Mouse (Mus musculus) neural tube, embryonic 14.5 days (tissue): ENCODE measurements at regions not wholly inside any gene's neighbourhood (a gene's known extent, or its start where the extent isn't known, plus 50 kb on each side); places are given as distances from the start of the nearest gene placed in this dataset.

Source experiments
- ATAC-seq: fragments of 200-750 bp; cut with Nextera tagmentation; 2 replicates; pipeline ENCODE4 v1.8.0; 2017; ENCODE audit warnings: low read depth, mild to moderate bottlenecking, moderate TSS enrichment, moderate library complexity
- H3K27ac ChIP-seq: fragments of 300-500 bp; sonication (generic); 2 replicates; pipeline ENCODE4 v1.5.1; 2014; ENCODE audit warnings: low read depth, mild to moderate bottlenecking, control low read depth, low read length, moderate library complexity, mixed read lengths
- H3K27me3 ChIP-seq: fragments of 300-500 bp; sonication (generic); 2 replicates; pipeline ENCODE4 v1.6.1; 2014; ENCODE audit warnings: low read length; ENCODE audit not compliant: control insufficient read depth, insufficient read depth
- H3K36me3 ChIP-seq: fragments of 300-500 bp; sonication (generic); 2 replicates; pipeline ENCODE4 v1.6.1; 2014; ENCODE audit warnings: low read length, mixed read lengths; ENCODE audit not compliant: control insufficient read depth, insufficient read depth
- H3K4me1 ChIP-seq: fragments of 300-500 bp; sonication (generic); 2 replicates; pipeline ENCODE4 v1.6.1; 2014; ENCODE audit warnings: low read length; ENCODE audit not compliant: control insufficient read depth, insufficient read depth
- H3K4me2 ChIP-seq: fragments of 300-500 bp; sonication (generic); 2 replicates; pipeline ENCODE4 v1.6.1; 2014; ENCODE audit warnings: mild to moderate bottlenecking, low read depth, low read length, control low read depth
- H3K4me3 ChIP-seq: fragments of 300-500 bp; sonication (generic); 2 replicates; pipeline ENCODE4 v1.5.1; 2014; ENCODE audit warnings: low read depth, low read length, control low read depth, mixed read lengths
- H3K9ac ChIP-seq: fragments of 300-500 bp; sonication (generic); replicated peaks from 2 replicates; pipeline ENCODE4 v1.6.1; 2014; ENCODE audit warnings: low read depth, mild to moderate bottlenecking, control low read depth, low read length, mixed read lengths
- H3K9me3 ChIP-seq: fragments of 300-500 bp; sonication (generic); 2 replicates; pipeline ENCODE4 v1.6.1; 2016; ENCODE audit warnings: low read length; ENCODE audit not compliant: control insufficient read depth
- WGBS: fragments of 180-500 bp; shearing (Covaris S2); extraction: QIAGEN DNeasy Blood & Tissue Kit; methylation state at CpG from one replicate; pipeline ENCODE4 v1.1.7; 2014; 5-methylcytosine and 5-hydroxymethylcytosine counted together

GRCm38 (mm10) chr7:114912109-114912508 lies 168.6 kb downstream of the Insc start:
- H3K27ac ChIP-seq, result no peak overlapping the region
- WGBS, result 81% methylated on average over 3 of the region's 3 CpGs

DNA sequence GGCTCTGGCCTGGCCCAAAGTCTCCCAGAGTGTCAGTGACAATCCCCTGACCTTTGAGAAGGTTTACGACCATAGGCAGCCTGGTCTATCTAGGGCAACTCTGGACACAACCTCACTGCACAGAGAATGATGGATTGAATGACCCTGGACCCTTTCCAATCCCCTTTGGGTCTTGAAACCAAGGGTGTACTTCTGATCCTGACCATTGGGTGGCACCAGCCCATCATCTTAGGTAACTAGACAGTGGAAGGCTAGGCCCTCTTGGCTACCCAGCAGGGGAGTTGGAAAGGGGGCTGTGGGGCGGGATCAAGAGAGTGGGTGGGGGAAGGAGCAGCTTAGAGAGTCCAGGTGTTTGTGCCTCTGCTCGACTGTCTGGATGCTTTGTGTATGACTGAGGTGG lies 178.7 kb downstream of the Insc start:
- no peaks in the 10 kb centered on the region for H3K36me3 ChIP-seq
- WGBS, result 11% methylated on average over 3 of the region's 3 CpGs
- no peak overlapping the region for H3K27ac ChIP-seq
- no peak overlapping the region for H3K4me2 ChIP-seq
- no peaks in the 10 kb centered on the region for H3K9me3 ChIP-seq
- H3K27me3 ChIP-seq, result no peaks in the 10 kb centered on the region
- H3K4me1 ChIP-seq, result no peaks in the 10 kb centered on the region
- peak; percentile 79 for ATAC-seq
- H3K9ac ChIP-seq, result no peak overlapping the region
- no peak overlapping the region for H3K4me3 ChIP-seq

More at GRCm38 (mm10) chr7:114912109-114912508, 168.6 kb downstream of the Insc start:
- Histone ChIP-seq H3K9me3 (no peaks in the 10 kb centered on the region), H3K4me1 (no peaks in the 10 kb centered on the region), H3K36me3 (no peaks in the 10 kb centered on the region), H3K4me3 (no peak overlapping the region), H3K27me3 (no peaks in the 10 kb centered on the region), H3K4me2 (no peak overlapping the region), H3K9ac (no peak overlapping the region)
- ATAC-seq, result no peak

GRCm38 (mm10) chr7:114933861-114934260 lies 190.4 kb downstream of the Insc start:
- Histone ChIP-seq H3K27me3 (no peaks in the 10 kb centered on the region), H3K4me1 (no peaks in the 10 kb centered on the region), H3K4me3 (no peak overlapping the region), H3K4me2 (no peak overlapping the region), H3K36me3 (no peaks in the 10 kb centered on the region), H3K9ac (no peak overlapping the region), H3K27ac (no peak overlapping the region), H3K9me3 (no peaks in the 10 kb centered on the region)
- ATAC-seq, result peak; percentile 46; the same call in 1 of the 2 replicates
- 43% methylated on average over 8 of the region's 8 CpGs for WGBS

GRCm38 (mm10) chr7:114950759-114951158 lies 207.3 kb downstream of the Insc start:
- no peaks in the 10 kb centered on the region for H3K9me3 ChIP-seq
- no peaks in the 10 kb centered on the region for H3K36me3 ChIP-seq
- no peak overlapping the region for H3K27ac ChIP-seq
- H3K4me2 ChIP-seq, result no peak overlapping the region
- H3K4me3 ChIP-seq, result no peak overlapping the region
- no peak for ATAC-seq
- H3K9ac ChIP-seq, result no peak overlapping the region
- H3K4me1 ChIP-seq, result no peaks in the 10 kb centered on the region
- no peaks in the 10 kb centered on the region for H3K27me3 ChIP-seq

GRCm38 (mm10) chr7:114963206-114963605 lies 219.7 kb downstream of the Insc start:
- H3K27ac ChIP-seq, result no peak overlapping the region
- H3K4me3 ChIP-seq, result no peak overlapping the region
- H3K36me3 ChIP-seq, result no peaks in the 10 kb centered on the region
- WGBS, result 51% methylated on average over 5 of the region's 5 CpGs
- H3K9me3 ChIP-seq, result no peaks in the 10 kb centered on the region
- H3K4me2 ChIP-seq, result no peak overlapping the region
- H3K27me3 ChIP-seq, result no peaks in the 10 kb centered on the region
- no peak overlapping the region for H3K9ac ChIP-seq
- no peak for ATAC-seq
- H3K4me1 ChIP-seq, result no peaks in the 10 kb centered on the region

DNA sequence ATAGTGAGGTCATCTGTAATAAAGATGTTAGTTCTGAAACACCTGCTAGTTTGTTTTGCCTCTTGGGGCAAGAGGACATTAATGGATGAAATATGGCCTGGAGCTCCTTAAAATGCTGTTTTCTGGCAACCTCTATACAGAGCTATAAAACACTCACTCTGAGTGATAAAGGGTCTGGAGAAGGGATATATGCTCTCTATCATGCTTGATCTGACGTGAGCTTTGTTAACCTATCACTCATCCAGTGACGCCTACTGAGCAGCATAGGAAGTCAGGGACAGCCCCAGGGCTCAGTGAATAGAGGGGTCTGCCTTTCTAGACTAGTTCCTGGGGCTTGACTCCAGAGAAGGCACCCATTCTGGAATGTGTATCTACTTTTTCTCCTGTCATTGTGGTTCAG lies 222.4 kb downstream of the Insc start:
- Histone ChIP-seq H3K9me3 (no peaks in the 10 kb centered on the region), H3K27me3 (no peaks in the 10 kb centered on the region), H3K4me3 (no peak overlapping the region), H3K36me3 (no peaks in the 10 kb centered on the region), H3K27ac (no peak overlapping the region), H3K4me1 (no peaks in the 10 kb centered on the region), H3K9ac (no peak overlapping the region), H3K4me2 (no peak overlapping the region)
- WGBS, result 17% methylated on average over 2 of the region's 2 CpGs
- no peak for ATAC-seq

DNA sequence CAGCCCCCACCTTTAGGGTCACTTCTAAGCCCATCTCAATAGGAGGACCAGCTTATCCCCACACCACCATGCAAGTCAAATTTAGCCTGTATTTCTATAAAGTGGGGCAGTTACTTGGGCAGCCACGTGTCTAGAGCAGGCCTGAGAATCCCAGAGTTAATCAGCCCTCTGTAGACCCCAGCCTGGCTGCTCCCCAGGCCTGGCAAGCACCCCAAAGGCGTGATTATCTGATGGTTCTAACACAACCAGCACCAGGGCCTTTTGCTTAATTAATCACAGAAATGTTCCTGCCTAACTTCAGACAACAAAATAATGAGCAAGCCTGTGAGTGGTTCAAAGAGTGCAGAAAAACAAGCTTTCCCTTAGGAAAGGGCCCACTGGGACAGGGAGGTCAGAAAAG lies 243.0 kb downstream of the Insc start:
- no peaks in the 10 kb centered on the region for H3K27me3 ChIP-seq
- no peaks in the 10 kb centered on the region for H3K4me1 ChIP-seq
- no peaks in the 10 kb centered on the region for H3K9me3 ChIP-seq
- no peak for ATAC-seq
- no peak overlapping the region for H3K27ac ChIP-seq
- 34% methylated on average over 2 of the region's 2 CpGs for WGBS
- no peaks in the 10 kb centered on the region for H3K36me3 ChIP-seq
- H3K4me2 ChIP-seq, result no peak overlapping the region
- H3K9ac ChIP-seq, result no peak overlapping the region
- H3K4me3 ChIP-seq, result no peak overlapping the region

GRCm38 (mm10) chr7:114991255-114991654 lies 247.8 kb downstream of the Insc start:
- no peak for ATAC-seq
- Histone ChIP-seq H3K36me3 (no peaks in the 10 kb centered on the region), H3K4me1 (no peaks in the 10 kb centered on the region), H3K9me3 (no peaks in the 10 kb centered on the region), H3K27me3 (no peaks in the 10 kb centered on the region), H3K4me3 (no peak overlapping the region), H3K4me2 (no peak overlapping the region), H3K9ac (no peak overlapping the region), H3K27ac (no peak overlapping the region)
- 70% methylated on average over 5 of the region's 5 CpGs for WGBS

DNA sequence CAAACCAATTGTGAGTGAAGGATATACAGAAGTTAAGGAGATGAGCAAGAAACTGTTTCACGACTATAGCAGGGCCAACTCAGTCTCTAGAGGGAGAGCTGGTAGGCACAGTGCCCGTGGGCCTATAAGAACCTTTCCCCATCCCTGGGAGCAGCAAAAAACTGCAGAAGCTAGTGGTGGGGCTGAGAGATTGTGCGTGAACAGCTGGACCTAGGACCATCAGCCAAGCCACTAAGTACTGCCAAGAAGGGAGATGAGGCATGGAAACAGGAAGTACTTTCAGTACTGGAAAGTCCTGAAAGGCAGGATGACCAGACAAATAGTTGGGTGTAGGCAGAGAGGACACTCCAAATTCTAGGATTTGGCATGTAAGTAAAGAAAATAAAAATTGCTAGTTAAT lies 248.9 kb downstream of the Insc start:
- no peak overlapping the region for H3K27ac ChIP-seq
- ATAC-seq, result no peak
- H3K4me1 ChIP-seq, result no peaks in the 10 kb centered on the region
- WGBS, result 94% methylated on average over 3 of the region's 3 CpGs
- H3K9me3 ChIP-seq, result no peaks in the 10 kb centered on the region
- H3K36me3 ChIP-seq, result no peaks in the 10 kb centered on the region
- H3K9ac ChIP-seq, result no peak overlapping the region
- no peaks in the 10 kb centered on the region for H3K27me3 ChIP-seq
- H3K4me3 ChIP-seq, result no peak overlapping the region
- no peak overlapping the region for H3K4me2 ChIP-seq
